Mouse (Mus musculus) layer of hippocampus, postnatal 25 days (tissue): Measurements from ENCODE around the gene Bola1. TPM values are rescaled to one million over a fixed set of nuclear protein-coding genes. Genes with fewer than 3 reads are reported as not detected.

Experiments used
- DNase-seq, 2 experiments: peaks; one replicate each; pipeline ENCODE4 v3.0.0; 2022; ENCODE audit warnings: mixed read lengths in 2 of 2, low spot score in 1 of 2; ENCODE audit errors: extremely low spot score in 1 of 2
- microRNA-seq, 2 experiments: library from miRNA; unstranded; fragments of <30 nt; microRNA quantifications; one replicate each; pipeline ENCODE4 v1.2.0; 2021
- total RNA-seq, 2 experiments: library from RNA; stranded (reverse); gene quantifications; 2 replicates each; pipeline ENCODE4 v1.2.3; 2021

The Bola1 gene
- total RNA-seq, 2 experiments from 2014 or later, result 16.5 to 17.9 TPM

- DNase-seq, result no peak
Measured at GRCm38 (mm10) chr3:96160803-96161516, 58.5 kb downstream of the Bola1 start.

- no peak for DNase-seq
Measured at GRCm38 (mm10) chr3:96160222-96160802, 59.2 kb downstream of the Bola1 start.

- DNase-seq, result no peak
Measured at GRCm38 (mm10) chr3:96159820-96160219, 59.7 kb downstream of the Bola1 start.

- DNase-seq, result no peak
Measured at GRCm38 (mm10) chr3:96155501-96155900, 64.0 kb downstream of the Bola1 start.

- DNase-seq, result no peak
Measured at GRCm38 (mm10) chr3:96152611-96153010, 66.9 kb downstream of the Bola1 start.

GRCm38 (mm10) chr3:96151836-96152235 is 67.7 kb downstream of the Bola1 start:
- DNase-seq, result no peak

- no peak for DNase-seq
Measured at GRCm38 (mm10) chr3:96147950-96148349, 71.6 kb downstream of the Bola1 start.

Small RNA genes lying within 50 kb of the gene (microRNA-seq; reads per million reads assigned to microRNA genes)
- 0 reads per million in 2 experiments for gene Gm44492
- gene Gm47311, result 0 reads per million in 2 experiments
- gene Gm47313, result 0 reads per million in 2 experiments

Other genes starting within 250 kb of the Bola1 start
- gene Plekho1, start 223.7 kb downstream of the Bola1 start, total RNA-seq, result 10 to 100 TPM; 37.0 to 41.3 TPM
- 10 to 100 TPM; 42.2 to 45.0 TPM for gene Vps45, start 161.2 kb downstream of the Bola1 start, total RNA-seq
- gene Otud7b, start 115.2 kb downstream of the Bola1 start, total RNA-seq, result 10 to 100 TPM; 31.9 to 33.6 TPM
- gene Mtmr11, start 57.7 kb downstream of the Bola1 start, total RNA-seq, result 1 to 10 TPM; 3.8 to 4.4 TPM
- 10 to 100 TPM; 45.8 to 49.4 TPM for gene Sf3b4, start 47.4 kb downstream of the Bola1 start, total RNA-seq
- 100 to 1,000 TPM; 379 to 381 TPM for gene Sv2a, start 38.6 kb downstream of the Bola1 start, total RNA-seq
- gene Hist2h2ab, start 156 bp upstream of the Bola1 start, total RNA-seq, result 1 to 10 TPM; 8.5 to 9.2 TPM
- gene Hist2h2ac, start 1.2 kb upstream of the Bola1 start, total RNA-seq, result 10 to 100 TPM; 23.0 to 27.5 TPM
- 1 to 10 TPM; 5.6 to 5.9 TPM for gene Hist2h2be, start 1.4 kb upstream of the Bola1 start, total RNA-seq
- 10 to 100 TPM in 1 of 2 experiments, 1 to 10 TPM in 1; 9.9 to 11.0 TPM for gene Hist2h3c2, start 19.4 kb upstream of the Bola1 start, total RNA-seq
- gene Hist2h2aa2, start 20.6 kb upstream of the Bola1 start, total RNA-seq, result 100 to 1,000 TPM; 225 TPM
- gene Hist2h2aa1, start 25.8 kb upstream of the Bola1 start, total RNA-seq, result 1 to 10 TPM; 3.0 to 6.9 TPM
- gene Hist2h3c1, start 27.0 kb upstream of the Bola1 start, total RNA-seq, result not detected
- 10 to 100 TPM; 23.8 to 28.4 TPM for gene Hist2h4, start 43.6 kb upstream of the Bola1 start, total RNA-seq
- gene Hist2h3b, start 48.9 kb upstream of the Bola1 start, total RNA-seq, result 10 to 100 TPM; 41.9 to 53.6 TPM
- gene Hist2h2bb, start 50.0 kb upstream of the Bola1 start, total RNA-seq, result 100 to 1,000 TPM; 110 to 123 TPM
- 1 to 10 TPM; 2.9 to 3.3 TPM for gene Fcgr1, start 74.3 kb upstream of the Bola1 start, total RNA-seq
- not detected for gene BC107364, start 232.6 kb upstream of the Bola1 start, total RNA-seq